Mouse (Mus musculus) monocyte, adult 5-6 weeks (primary cell): ENCODE results near the gene Ubd. TPM values are rescaled to one million over a fixed set of nuclear protein-coding genes. Genes with fewer than 3 reads are reported as not detected.
"Not testable (repeated sequence)": the region's sequence is repeated elsewhere in the genome, so short reads cannot be mapped to it uniquely, and the experiment has no call there.

ENCODE experiments used
- ATAC-seq: fragments of 153-309, 156-312 bp; replicated peaks from 2 replicates; pipeline ENCODE4 v1.8.0; 2017; ENCODE audit warnings: mild to moderate bottlenecking; ENCODE audit not compliant: low TSS enrichment, insufficient number of reproducible peaks, severe bottlenecking, poor library complexity, low FRiP score
- total RNA-seq: library from RNA; stranded (forward); fragments of 200-1000, 200-491, 200-594 nt; gene quantifications from 3 replicates; pipeline ENCODE4 v1.2.3, GENCODE M21; 2017

Ubd gene
- total RNA-seq = not detected in 3 replicates

- no peak for ATAC-seq
Measured at GRCm38 (mm10) chr17:37193656-37194055, at the start of gene Ubd. Gene Ubd, plus strand, starts transcription at chr17:37193892.

- no peak for ATAC-seq
Measured at GRCm38 (mm10) chr17:37161394-37161793, 32.3 kb upstream of the Ubd start, which contains the start of gene Olfr93. Gene Olfr93, minus strand, starts transcription at chr17:37161494.

GRCm38 (mm10) chr17:37185474-37185873, 8.2 kb upstream of the Ubd start:
- no peak for ATAC-seq

DNA sequence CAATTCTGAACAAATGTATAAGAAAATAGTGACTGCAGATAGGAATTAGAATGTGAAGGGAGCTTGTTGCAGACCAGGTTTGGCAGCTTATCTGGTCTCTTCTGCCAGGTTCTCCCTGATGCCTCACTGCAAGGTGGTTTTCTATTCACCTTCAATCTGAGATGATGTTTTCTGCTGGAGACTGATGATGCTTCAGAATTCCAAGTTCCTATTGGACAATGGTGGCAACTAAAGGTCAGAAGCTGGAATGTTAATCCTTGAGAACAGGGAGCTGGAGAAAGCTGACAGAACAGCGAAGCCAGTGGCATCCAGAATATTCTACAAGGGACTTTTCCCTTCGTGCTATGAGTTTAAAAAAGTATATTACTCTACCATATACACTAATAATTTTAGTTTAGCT, 3.0 kb upstream of the Ubd start:
- no peak for ATAC-seq

DNA sequence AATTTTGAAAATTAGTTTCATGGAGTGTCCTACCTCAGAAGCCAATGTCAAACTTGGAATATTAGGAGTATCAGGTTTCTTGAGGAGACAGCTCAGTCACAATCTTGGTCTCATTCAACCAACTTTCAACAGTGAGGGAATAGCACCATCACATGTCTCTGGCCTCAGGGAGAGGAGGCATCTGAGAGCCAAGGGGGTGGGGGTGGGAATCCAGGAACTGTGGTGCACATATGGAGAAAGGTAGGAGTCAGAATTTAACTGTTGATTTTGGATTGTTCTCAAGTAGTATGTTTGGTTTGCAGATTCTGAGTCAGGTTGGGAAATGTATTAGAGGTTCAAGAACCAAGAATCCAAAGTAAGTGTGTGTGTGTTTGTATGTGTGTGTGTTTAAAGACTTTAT, 660 bp upstream of the Ubd start:
- ATAC-seq = no peak

DNA sequence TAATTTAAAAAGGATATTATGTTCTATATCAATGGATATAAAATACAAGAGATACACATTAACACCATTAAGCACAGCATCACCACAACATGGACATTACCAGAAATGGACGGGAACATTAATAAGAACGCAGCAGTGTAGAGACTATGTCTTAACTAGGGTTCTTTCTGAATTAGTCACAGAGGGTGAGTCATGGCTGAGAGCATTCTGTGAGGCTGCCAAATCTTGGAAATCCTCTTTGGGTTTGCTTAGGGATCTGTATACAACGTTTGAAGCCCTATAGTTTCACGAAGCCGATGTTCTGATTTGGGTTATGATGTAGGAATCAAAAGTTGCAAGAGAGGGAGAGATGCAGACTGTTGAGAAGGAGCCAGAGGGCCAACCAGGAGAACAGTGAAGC, 1.1 kb downstream of the Ubd start:
- ATAC-seq = no peak

- ATAC-seq = no peak
Measured at GRCm38 (mm10) chr17:37196845-37197724, 3.4 kb downstream of the Ubd start.

GRCm38 (mm10) chr17:37200894-37201293, 7.2 kb downstream of the Ubd start, which contains the start of gene Olfr94:
Gene Olfr94, minus strand, starts transcription at chr17:37200994.
- ATAC-seq = no peak

GRCm38 (mm10) chr17:37203206-37203916, 9.7 kb downstream of the Ubd start:
- ATAC-seq = peak; percentile 97

DNA sequence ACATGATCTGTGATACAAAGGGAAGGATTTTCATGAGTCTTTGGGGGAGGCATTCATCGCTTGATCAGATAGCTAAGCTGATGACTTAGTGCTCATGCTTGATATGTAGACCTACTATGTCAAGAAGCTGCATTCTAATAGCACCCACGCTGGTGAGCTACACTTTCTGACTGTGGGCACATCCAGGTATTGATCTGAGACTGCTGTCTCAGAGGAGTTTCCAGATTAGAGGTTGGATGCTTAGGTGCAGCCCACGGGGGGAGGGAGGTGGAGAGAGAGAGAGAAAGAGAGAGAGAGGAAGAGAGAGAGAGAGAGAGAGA, 10.2 kb downstream of the Ubd start:
- ATAC-seq = no peak

GRCm38 (mm10) chr17:37210884-37211768, 17.4 kb downstream of the Ubd start:
- ATAC-seq = no peak

DNA sequence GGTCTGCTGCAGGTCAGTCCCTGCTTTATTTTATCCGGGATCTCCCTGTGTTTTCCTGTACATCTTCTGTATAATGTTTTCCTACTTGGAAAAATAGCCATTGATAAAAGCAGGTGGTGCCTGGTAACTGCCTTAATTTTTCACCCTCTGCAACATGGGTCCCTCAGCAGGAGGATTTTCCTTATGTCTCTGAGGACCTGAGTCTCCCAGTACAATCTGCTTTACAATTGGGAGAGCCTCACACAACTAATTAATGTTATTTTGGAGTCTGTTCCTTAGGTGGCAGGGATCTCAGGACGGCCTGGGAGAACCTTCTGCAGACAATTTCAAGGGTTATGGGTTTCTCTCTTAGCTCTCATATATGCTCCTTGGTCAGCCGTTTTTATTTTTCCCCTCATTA, 19.3 kb downstream of the Ubd start, which contains the start of gene Olfr95:
TSS of gene Olfr95 (minus strand) at position 101 of the 400 bp plus-strand sequence.
- no peak for ATAC-seq

DNA sequence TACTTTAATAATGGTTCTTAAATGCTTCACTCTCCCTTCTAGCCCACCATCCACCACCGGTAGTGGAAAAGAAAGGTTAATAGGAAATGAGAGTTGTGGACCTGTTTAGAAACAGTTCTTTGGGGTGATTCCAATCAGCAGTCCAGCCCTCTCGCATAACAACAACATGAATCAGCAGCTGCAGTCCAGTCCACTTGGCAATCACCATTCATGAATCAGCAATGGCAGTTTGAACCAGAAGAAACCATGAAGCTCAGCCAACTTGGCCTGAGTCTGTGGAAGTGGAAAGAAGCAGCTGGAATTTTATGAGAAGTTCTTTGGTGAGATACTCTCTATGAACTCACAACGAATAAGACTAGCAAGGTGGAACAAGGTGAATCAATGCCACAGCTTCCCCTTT, 24.8 kb downstream of the Ubd start:
- ATAC-seq = no peak

DNA sequence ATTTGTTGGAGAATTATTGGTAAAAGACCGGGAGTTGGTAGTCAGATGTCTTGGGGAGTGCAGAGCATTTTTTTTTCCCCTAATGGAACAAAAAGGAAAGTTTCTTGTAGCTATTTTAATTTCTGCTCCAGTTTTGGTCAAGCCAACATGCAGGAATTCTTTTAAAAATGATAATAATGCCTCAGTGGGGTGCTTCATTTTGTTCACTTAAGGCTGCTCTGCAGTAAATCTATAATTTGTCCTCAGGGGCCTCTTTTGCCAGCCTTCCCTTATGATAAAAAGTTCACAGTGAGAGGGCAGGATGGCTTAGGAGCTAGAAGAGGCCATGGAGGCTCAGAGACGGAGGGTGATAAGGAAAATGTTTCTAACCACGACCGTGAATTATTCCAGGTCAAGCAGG, 26.2 kb downstream of the Ubd start, which contains the start of gene Olfr96:
TSS of gene Olfr96 (plus strand) at position 301 of the 400 bp plus-strand sequence.
- no peak for ATAC-seq

- ATAC-seq = no peak
Measured at GRCm38 (mm10) chr17:37221879-37222278, 28.2 kb downstream of the Ubd start.

DNA sequence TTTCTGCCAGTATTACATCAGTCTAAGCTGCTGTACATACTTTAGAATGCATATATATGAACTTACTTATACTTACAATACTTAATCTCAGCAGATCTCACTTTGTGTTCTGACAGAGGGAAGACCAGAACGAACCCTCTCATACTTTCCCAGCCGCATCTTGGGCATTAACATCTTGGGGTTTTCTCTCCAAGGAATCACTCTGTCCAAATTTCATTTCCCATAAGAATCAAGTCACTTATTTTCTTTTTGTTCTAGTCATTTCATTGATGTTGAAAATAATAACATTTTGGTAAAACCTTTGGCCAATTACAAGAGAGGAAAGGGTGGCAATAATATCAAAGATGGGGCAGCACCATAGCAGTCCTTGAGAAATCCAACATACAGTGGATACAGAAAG, 43.5 kb downstream of the Ubd start, which contains the start of gene Olfr97:
TSS of gene Olfr97 (minus strand) at position 101 of the 400 bp plus-strand sequence.
- ATAC-seq = not testable (repeated sequence)

- ATAC-seq = no peak
Measured at GRCm38 (mm10) chr17:37242198-37242597, 48.5 kb downstream of the Ubd start.
